Mouse (Mus musculus) hindbrain, embryonic 10.5 days (tissue): ENCODE results near the gene Man1a. TPM values are rescaled to one million over a fixed set of nuclear protein-coding genes. Genes with fewer than 3 reads are reported as not detected.

Experiments used
- DNase-seq: peaks from one replicate; pipeline ENCODE4 v3.0.0-alpha.2; 2017; ENCODE audit warnings: low spot score
- H3K27ac ChIP-seq: fragments of 300-500 bp; sonication (generic); 2 replicates; pipeline ENCODE4 v1.5.1; 2016; ENCODE audit warnings: mild to moderate bottlenecking, moderate library complexity
- H3K27me3 ChIP-seq: fragments of 300-500 bp; sonication (generic); 2 replicates; pipeline ENCODE4 v1.6.1; 2016; ENCODE audit warnings: mild to moderate bottlenecking; ENCODE audit not compliant: poor library complexity, insufficient read depth, severe bottlenecking
- H3K36me3 ChIP-seq: fragments of 300-500 bp; sonication (generic); 2 replicates; pipeline ENCODE4 v1.6.1; 2016; ENCODE audit warnings: mild to moderate bottlenecking, moderate library complexity
- H3K4me1 ChIP-seq: fragments of 300-500 bp; sonication (generic); replicated peaks from 2 replicates; pipeline ENCODE4 v1.6.1; 2016; ENCODE audit warnings: mild to moderate bottlenecking
- H3K4me3 ChIP-seq: fragments of 300-500 bp; sonication (generic); 2 replicates; pipeline ENCODE4 v1.5.1; 2016; ENCODE audit warnings: mild to moderate bottlenecking, moderate library complexity
- H3K9me3 ChIP-seq: fragments of 300-500 bp; sonication (generic); 2 replicates; pipeline ENCODE4 v1.6.1; 2016; ENCODE audit warnings: mild to moderate bottlenecking, moderate library complexity
- WGBS: fragments of 180-500 bp; shearing (Covaris S2); methylation state at CpG from one replicate; pipeline ENCODE4 v1.1.7; 2016; 5-methylcytosine and 5-hydroxymethylcytosine counted together
- polyA plus RNA-seq: library from polyadenylated mRNA; unstranded; fragments of >200 nt; fragmentation: Nextera tagmentation; extraction: Ambion mirVana; gene quantifications from 2 replicates; pipeline ENCODE4 v1.2.1, GENCODE M21; 2016

The Man1a gene
- polyA plus RNA-seq, result 2.0 and 2.1 TPM in 2 replicates

GRCm38 (mm10) chr10:54076420-54076819, at the start of gene Man1a:
Man1a (minus strand) TSS chr10:54076609.
- Histone ChIP-seq H3K4me1 (peaks cover 23% of the 10 kb centered on the region), H3K36me3 (no peaks in the 10 kb centered on the region), H3K4me3 (peak within 1 kb of the TSS; percentile 84), H3K27ac (peak within 1 kb of the TSS; percentile 81), H3K9me3 (no peaks in the 10 kb centered on the region), H3K27me3 (peaks cover 19% of the 10 kb centered on the region)
- WGBS, result 5% methylated on average over 4 of the region's 4 CpGs
- peak; percentile 38 for DNase-seq

GRCm38 (mm10) chr10:54121816-54122215, 45.4 kb upstream of the Man1a start:
- Histone ChIP-seq H3K27ac (no peak overlapping the region), H3K4me3 (no peak overlapping the region)
- 92% methylated on average over 4 of the region's 4 CpGs for WGBS

GRCm38 (mm10) chr10:54120375-54120774, 44.0 kb upstream of the Man1a start:
- Histone ChIP-seq H3K9me3 (no peaks in the 10 kb centered on the region), H3K4me1 (no peaks in the 10 kb centered on the region), H3K27ac (no peak overlapping the region), H3K27me3 (no peaks in the 10 kb centered on the region), H3K36me3 (no peaks in the 10 kb centered on the region), H3K4me3 (no peak overlapping the region)
- no peak for DNase-seq
- WGBS, result 90% methylated on average over 2 of the region's 2 CpGs

More at GRCm38 (mm10) chr10:54121816-54122215, 45.4 kb upstream of the Man1a start:
- Histone ChIP-seq H3K9me3 (no peaks in the 10 kb centered on the region), H3K27me3 (no peaks in the 10 kb centered on the region), H3K4me1 (no peaks in the 10 kb centered on the region), H3K36me3 (no peaks in the 10 kb centered on the region)
- no peak for DNase-seq

GRCm38 (mm10) chr10:54119303-54119702, 42.9 kb upstream of the Man1a start:
- Histone ChIP-seq H3K36me3 (no peaks in the 10 kb centered on the region), H3K27me3 (no peaks in the 10 kb centered on the region), H3K27ac (no peak overlapping the region), H3K4me1 (no peaks in the 10 kb centered on the region), H3K4me3 (no peak overlapping the region), H3K9me3 (no peaks in the 10 kb centered on the region)
- 91% methylated on average over 2 of the region's 2 CpGs for WGBS
- no peak for DNase-seq

- H3K36me3 ChIP-seq, result no peaks in the 10 kb centered on the region
- H3K27me3 ChIP-seq, result no peaks in the 10 kb centered on the region
- WGBS, result 73% methylated on average over 4 of the region's 4 CpGs
- no peaks in the 10 kb centered on the region for H3K9me3 ChIP-seq
- H3K4me3 ChIP-seq, result no peak overlapping the region
- no peak overlapping the region for H3K27ac ChIP-seq
- H3K4me1 ChIP-seq, result no peaks in the 10 kb centered on the region
- no peak for DNase-seq
Observed at GRCm38 (mm10) chr10:54118223-54118912, 42.0 kb upstream of the Man1a start.

GRCm38 (mm10) chr10:54117763-54118162, 41.4 kb upstream of the Man1a start:
- no peak for DNase-seq
- Histone ChIP-seq H3K4me3 (no peak overlapping the region), H3K27me3 (no peaks in the 10 kb centered on the region), H3K27ac (no peak overlapping the region), H3K36me3 (no peaks in the 10 kb centered on the region), H3K4me1 (no peaks in the 10 kb centered on the region), H3K9me3 (no peaks in the 10 kb centered on the region)
- WGBS, result 82% methylated on average over 4 of the region's 4 CpGs

GRCm38 (mm10) chr10:54103671-54104070, 27.3 kb upstream of the Man1a start:
- Histone ChIP-seq H3K9me3 (no peaks in the 10 kb centered on the region), H3K4me3 (no peak overlapping the region), H3K4me1 (no peaks in the 10 kb centered on the region), H3K36me3 (no peaks in the 10 kb centered on the region), H3K27ac (no peak overlapping the region), H3K27me3 (no peaks in the 10 kb centered on the region)
- WGBS, result 86% methylated on average over 4 of the region's 4 CpGs
- DNase-seq, result no peak

- no peak overlapping the region for H3K4me3 ChIP-seq
- H3K9me3 ChIP-seq, result no peaks in the 10 kb centered on the region
- no peaks in the 10 kb centered on the region for H3K4me1 ChIP-seq
- H3K27me3 ChIP-seq, result no peaks in the 10 kb centered on the region
- no peak for DNase-seq
- no peak overlapping the region for H3K27ac ChIP-seq
- no peaks in the 10 kb centered on the region for H3K36me3 ChIP-seq
Observed at GRCm38 (mm10) chr10:54092081-54092480, 15.7 kb upstream of the Man1a start.

GRCm38 (mm10) chr10:54089923-54090322, 13.5 kb upstream of the Man1a start:
- WGBS, result 94% methylated on average over 6 of the region's 6 CpGs
- Histone ChIP-seq H3K36me3 (no peaks in the 10 kb centered on the region), H3K27ac (no peak overlapping the region), H3K27me3 (no peaks in the 10 kb centered on the region), H3K4me1 (no peaks in the 10 kb centered on the region), H3K9me3 (no peaks in the 10 kb centered on the region), H3K4me3 (no peak overlapping the region)
- no peak for DNase-seq

- H3K27ac ChIP-seq, result no peak overlapping the region
- no peaks in the 10 kb centered on the region for H3K9me3 ChIP-seq
- H3K36me3 ChIP-seq, result no peaks in the 10 kb centered on the region
- no peak for DNase-seq
- H3K4me1 ChIP-seq, result no peaks in the 10 kb centered on the region
- H3K27me3 ChIP-seq, result no peaks in the 10 kb centered on the region
- no peak overlapping the region for H3K4me3 ChIP-seq
- 87% methylated on average over 3 of the region's 3 CpGs for WGBS
Observed at GRCm38 (mm10) chr10:54087346-54087745, 10.9 kb upstream of the Man1a start.

GRCm38 (mm10) chr10:54085073-54085472, 8.7 kb upstream of the Man1a start:
- no peak for DNase-seq
- WGBS, result 92% methylated on average over 2 of the region's 2 CpGs

GRCm38 (mm10) chr10:54077005-54077404, 596 bp upstream of the Man1a start:
- no peaks in the 10 kb centered on the region for H3K9me3 ChIP-seq
- H3K27ac ChIP-seq, result no peak overlapping the region
- no peaks in the 10 kb centered on the region for H3K36me3 ChIP-seq
- 66% methylated on average over 3 of the region's 3 CpGs for WGBS
- H3K4me1 ChIP-seq, result peaks cover 23% of the 10 kb centered on the region
- DNase-seq, result no peak
- H3K4me3 ChIP-seq, result no peak overlapping the region
- H3K27me3 ChIP-seq, result peaks cover 19% of the 10 kb centered on the region

More at GRCm38 (mm10) chr10:54085073-54085472, 8.7 kb upstream of the Man1a start:
- no peaks in the 10 kb centered on the region for H3K9me3 ChIP-seq
- H3K27me3 ChIP-seq, result no peaks in the 10 kb centered on the region
- H3K36me3 ChIP-seq, result no peaks in the 10 kb centered on the region
- no peak overlapping the region for H3K27ac ChIP-seq
- H3K4me1 ChIP-seq, result no peaks in the 10 kb centered on the region
- H3K4me3 ChIP-seq, result no peak overlapping the region

GRCm38 (mm10) chr10:54075441-54076010, 883 bp downstream of the Man1a start:
- H3K27ac ChIP-seq, result peak overlapping the region; percentile 81
- peak overlapping the region; percentile 84 for H3K4me3 ChIP-seq
- H3K9me3 ChIP-seq, result no peaks in the 10 kb centered on the region
- H3K4me1 ChIP-seq, result peaks cover 23% of the 10 kb centered on the region
- WGBS, result under 1% methylated on average over 68 of the region's 68 CpGs
- H3K36me3 ChIP-seq, result no peaks in the 10 kb centered on the region
- DNase-seq, result peak; percentile 91
- H3K27me3 ChIP-seq, result peaks cover 19% of the 10 kb centered on the region
